Mouse (Mus musculus) bone marrow, adult 2 months (tissue): ENCODE measurements at regions not wholly inside any gene's neighbourhood (a gene's known extent, or its start where the extent isn't known, plus 50 kb on each side); places are given as distances from the start of the nearest gene placed in this dataset.

Experiments
- H3K27ac ChIP-seq: fragments of 200-500 bp; 2 replicates; pipeline ENCODE4 v1.5.1; 2012; ENCODE audit warnings: low read depth, mild to moderate bottlenecking, control low read depth, inconsistent platforms, low read length; ENCODE audit not compliant: control insufficient read depth, poor library complexity, insufficient read depth
- H3K4me1 ChIP-seq: fragments of 200-500 bp; 2 replicates; pipeline ENCODE4 v1.6.1; 2011; ENCODE audit warnings: low read length; ENCODE audit not compliant: control insufficient read depth, insufficient read depth
- H3K4me3 ChIP-seq: fragments of 200-500 bp; replicated peaks from 2 replicates; pipeline ENCODE3; 2011; ENCODE audit warnings: mild to moderate bottlenecking, low read depth, low read length, control low read depth; ENCODE audit not compliant: control insufficient read depth
- CTCF ChIP-seq: fragments of 200-500 bp; IDR thresholded peaks from 2 replicates; pipeline ENCODE4 v1.5.1; 2011; ENCODE audit warnings: low read length, control low read depth; ENCODE audit not compliant: control insufficient read depth, insufficient read depth
- POLR2A ChIP-seq: fragments of 200-500 bp; IDR thresholded peaks from 2 replicates; pipeline ENCODE4 v1.6.1; 2011; ENCODE audit warnings: low read depth, mild to moderate bottlenecking, control low read depth, low read length, borderline replicate concordance; ENCODE audit not compliant: control insufficient read depth
- WGBS: fragments of 180-500 bp; shearing (Covaris S2); methylation state at CpG from one replicate; pipeline ENCODE4 v1.1.7; 2018; 5-methylcytosine and 5-hydroxymethylcytosine counted together

DNA sequence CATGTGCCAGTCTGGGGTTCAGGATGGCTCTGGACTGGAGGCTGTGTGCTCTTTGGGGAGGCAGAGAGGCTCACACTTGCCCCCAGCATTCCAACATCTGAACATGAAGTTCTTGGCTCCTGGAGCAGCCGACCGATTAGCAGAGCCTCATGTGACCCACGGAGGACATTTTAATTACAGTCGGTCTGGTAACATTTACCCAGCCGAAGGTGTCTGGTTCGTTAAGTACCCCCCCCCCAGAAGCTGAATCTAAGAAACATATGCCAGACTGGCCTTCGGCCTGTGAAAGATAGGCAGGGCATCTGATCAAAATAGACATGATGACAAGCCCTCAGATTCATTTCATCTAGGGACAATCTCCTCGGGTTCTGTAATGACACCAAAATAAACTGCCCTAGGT is 140.4 kb upstream of the Sgk1 start:
- no peak for TF ChIP-seq POLR2A
- no peak for TF ChIP-seq CTCF
- WGBS, result 77% methylated on average over 8 of the region's 8 CpGs
- Histone ChIP-seq H3K27ac (no peak overlapping the region), H3K4me3 (no peak overlapping the region), H3K4me1 (no peaks in the 10 kb centered on the region)

DNA sequence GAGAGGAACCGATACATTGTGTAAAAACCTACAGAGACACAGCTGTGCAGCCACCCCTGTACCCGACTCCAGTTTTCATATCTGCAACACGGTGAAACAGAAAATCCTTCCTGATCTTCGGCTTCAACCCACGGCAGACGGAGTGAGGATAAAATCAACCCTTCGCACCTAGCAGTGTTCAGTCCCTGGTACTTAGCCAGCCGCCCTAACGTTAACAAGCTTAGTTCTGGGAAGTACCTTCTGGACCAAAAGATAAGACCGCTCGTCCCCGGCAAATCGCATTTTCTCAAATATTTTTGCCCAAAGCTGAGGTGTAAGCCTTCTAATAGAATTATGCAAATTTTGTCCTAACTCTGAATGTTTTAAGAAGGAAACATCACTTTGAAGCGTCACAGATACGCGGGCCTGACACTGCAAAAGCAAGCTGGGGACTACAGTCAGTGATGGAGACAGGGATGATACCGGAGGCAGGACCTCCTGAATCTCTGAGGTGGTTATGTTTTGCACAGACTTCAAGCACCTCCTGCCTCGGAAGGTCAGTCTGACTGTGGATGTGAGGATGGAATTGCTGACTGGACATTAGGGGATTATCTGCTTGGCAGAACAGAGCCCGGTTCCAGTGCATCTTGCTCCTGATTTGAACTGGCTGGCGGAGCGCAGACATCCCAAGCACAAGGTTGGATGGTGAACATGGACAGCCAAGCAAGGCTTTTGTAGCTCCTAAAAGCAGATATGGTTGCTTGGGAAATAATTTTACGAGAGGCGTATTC is 139.8 kb upstream of the Sgk1 start:
- TF ChIP-seq CTCF (no peak), POLR2A (no peak)
- Histone ChIP-seq H3K27ac (no peak overlapping the region), H3K4me1 (no peaks in the 10 kb centered on the region), H3K4me3 (no peak overlapping the region)
- 82% methylated on average over 23 of the region's 23 CpGs for WGBS

DNA sequence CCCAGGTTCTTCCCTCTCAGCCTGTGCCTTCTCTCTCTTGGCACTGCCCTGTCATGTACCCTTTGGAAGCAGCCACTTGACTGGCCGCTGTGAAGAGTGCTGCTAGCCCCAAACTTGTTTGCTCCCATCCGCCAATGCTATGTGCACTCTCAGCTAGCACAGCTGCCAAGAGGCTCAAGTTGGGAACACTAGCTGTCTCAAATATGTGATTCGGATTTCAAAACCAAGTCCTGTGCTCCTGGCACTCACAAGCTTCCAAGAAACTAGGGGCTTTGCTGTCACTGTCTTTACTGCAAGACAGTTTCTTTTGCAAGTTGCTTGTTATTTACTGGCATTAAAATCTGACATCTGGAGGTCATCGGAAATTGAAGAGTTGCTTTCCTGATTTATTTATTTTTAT is 138.6 kb upstream of the Sgk1 start:
- TF ChIP-seq POLR2A (no peak), CTCF (no peak)
- H3K4me1 ChIP-seq, result no peaks in the 10 kb centered on the region
- H3K4me3 ChIP-seq, result no peak overlapping the region
- no peak overlapping the region for H3K27ac ChIP-seq
- 76% methylated on average over 4 of the region's 4 CpGs for WGBS

- no peak overlapping the region for H3K4me3 ChIP-seq
- TF ChIP-seq POLR2A (no peak), CTCF (no peak)
- H3K27ac ChIP-seq, result no peak overlapping the region
- WGBS, result 77% methylated on average over 6 of the region's 6 CpGs
- no peaks in the 10 kb centered on the region for H3K4me1 ChIP-seq
Measured at GRCm38 (mm10) chr10:21744341-21744955, 137.5 kb upstream of the Sgk1 start.

DNA sequence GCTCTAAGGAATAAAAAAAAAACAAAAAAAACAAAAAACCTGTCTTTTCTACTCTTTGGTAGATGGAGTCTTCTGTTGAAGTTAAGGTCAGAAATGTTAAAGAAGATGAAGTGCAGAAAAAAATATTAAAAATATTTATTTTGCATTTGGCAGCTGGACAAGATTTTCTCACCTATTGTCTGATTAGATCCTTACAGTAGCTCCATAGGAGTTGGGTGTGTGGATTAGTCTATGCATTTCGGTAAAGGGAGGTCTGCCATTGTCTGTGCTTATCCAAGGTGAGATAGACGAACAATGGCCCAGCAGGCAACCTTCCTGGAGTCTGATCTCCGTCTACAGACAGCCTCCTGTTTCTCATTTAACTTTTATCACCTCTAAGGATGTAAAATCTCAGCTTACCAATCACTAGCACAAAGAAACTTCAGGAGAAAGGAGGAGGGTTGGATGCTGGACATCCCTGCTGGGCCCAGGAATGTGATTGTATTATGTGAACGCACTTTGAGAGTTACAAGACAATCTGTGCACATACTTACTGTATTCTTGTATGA is 136.0 kb upstream of the Sgk1 start:
- no peak overlapping the region for H3K27ac ChIP-seq
- no peak for TF ChIP-seq CTCF
- no peak for TF ChIP-seq POLR2A
- no peak overlapping the region for H3K4me3 ChIP-seq
- 75% methylated on average over 4 of the region's 4 CpGs for WGBS
- H3K4me1 ChIP-seq, result no peaks in the 10 kb centered on the region

GRCm38 (mm10) chr10:21746713-21747112 is 135.3 kb upstream of the Sgk1 start:
- H3K27ac ChIP-seq, result no peak overlapping the region
- H3K4me3 ChIP-seq, result no peak overlapping the region
- TF ChIP-seq POLR2A, result no peak
- no peak for TF ChIP-seq CTCF
- no peaks in the 10 kb centered on the region for H3K4me1 ChIP-seq
- 62% methylated on average over 9 of the region's 9 CpGs for WGBS

DNA sequence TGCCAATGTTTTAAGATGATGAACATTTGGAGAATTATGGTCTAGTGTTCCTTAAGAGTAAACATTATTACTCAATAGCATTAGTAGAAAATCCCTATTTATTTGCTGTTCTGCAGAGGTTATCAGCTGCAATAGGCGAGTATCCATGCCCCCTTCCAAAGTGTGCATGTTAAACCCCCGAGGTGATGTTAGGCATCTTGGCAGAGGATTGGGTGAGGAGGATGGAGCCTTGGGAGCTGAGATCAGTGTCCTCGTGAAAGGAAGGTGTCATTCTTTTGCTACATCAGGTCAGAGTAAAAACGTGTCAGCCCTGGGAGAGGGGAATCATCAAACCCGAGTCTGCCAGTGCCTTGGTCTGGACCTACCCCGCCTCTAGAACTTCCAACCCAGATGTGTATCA is 130.7 kb upstream of the Sgk1 start:
- Histone ChIP-seq H3K4me1 (no peaks in the 10 kb centered on the region), H3K4me3 (no peak overlapping the region), H3K27ac (no peak overlapping the region)
- no peak for TF ChIP-seq POLR2A
- TF ChIP-seq CTCF, result no peak
- WGBS, result 74% methylated on average over 6 of the region's 6 CpGs

GRCm38 (mm10) chr10:21752392-21752791 is 129.6 kb upstream of the Sgk1 start:
- TF ChIP-seq POLR2A, result no peak
- no peak for TF ChIP-seq CTCF
- WGBS, result 83% methylated on average over 3 of the region's 3 CpGs
- Histone ChIP-seq H3K4me1 (no peaks in the 10 kb centered on the region), H3K27ac (no peak overlapping the region), H3K4me3 (no peak overlapping the region)
